Mouse (Mus musculus) MEL (cell line): ENCODE data around the gene Washc3.

Source experiments
- CHD1 ChIP-seq: IDR thresholded peaks from 2 replicates; pipeline ENCODE4 v1.6.1; 2012; ENCODE audit warnings: low read depth, mild to moderate bottlenecking, inconsistent platforms, low read length, improper control_type of control experiment
- POLR2A ChIP-seq, 2 experiments: IDR thresholded peaks; 2 replicates each; pipeline ENCODE4 v1.6.1; 2011 to 2012; ENCODE audit warnings: low read length in 2 of 2, mild to moderate bottlenecking in 2 of 2, control low read depth in 1 of 2, improper control_type of control experiment in 1 of 2, low read depth in 1 of 2, moderate library complexity in 1 of 2; ENCODE audit not compliant: control insufficient read depth in 1 of 2, insufficient read depth in 1 of 2, poor library complexity in 1 of 2

GRCm38 (mm10) chr10:88202581-88202980, 1.7 kb downstream of the Washc3 start:
- TF ChIP-seq POLR2A (IDR thresholded peaks at IDR 0.05; ENCODE audit: control insufficient read depth in 1 of 2, insufficient read depth in 1 of 2, low read depth in 1 of 2, low read length in 2 of 2, poor library complexity in 1 of 2) (no peak), CHD1 (no peak)
